Mouse (Mus musculus): ENCODE data around the gene Kirrel.

DNA sequence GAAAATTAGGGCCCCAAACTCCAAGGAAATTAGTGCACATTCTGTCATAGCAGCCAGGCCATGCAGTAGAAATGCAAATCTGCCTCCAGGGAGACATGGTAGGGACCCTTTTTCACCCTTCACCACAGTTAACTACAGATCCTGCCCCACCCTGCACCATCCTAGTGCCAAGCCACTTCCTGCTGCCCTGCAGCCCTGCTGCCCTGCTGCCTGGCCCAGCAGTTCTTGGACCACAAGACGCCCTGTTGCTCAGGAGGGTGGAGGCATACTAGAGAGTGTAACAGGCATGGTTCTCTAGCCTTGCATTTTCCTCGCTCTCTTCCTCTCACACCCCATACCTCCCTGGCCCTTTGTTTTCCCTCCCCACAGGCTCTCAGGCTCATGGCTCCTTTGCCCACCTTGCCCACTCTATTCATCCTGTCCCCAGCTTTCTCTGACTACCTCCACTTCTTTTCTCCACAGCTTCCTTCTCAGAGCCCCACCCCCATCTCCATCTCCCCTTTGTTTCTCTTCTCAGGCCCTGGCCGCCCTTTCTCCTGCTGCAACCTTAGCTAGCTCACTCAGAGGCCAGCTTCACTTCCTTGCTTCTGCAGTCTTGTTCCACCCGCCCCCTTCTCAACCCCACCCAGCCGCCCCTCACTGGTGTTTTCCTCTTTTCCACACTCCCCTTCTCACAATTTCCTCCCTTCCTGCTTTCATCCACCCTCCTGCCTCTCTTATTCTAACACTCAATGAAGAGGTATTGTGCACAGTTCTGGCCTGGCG lies 29.9 kb downstream of the Kirrel start:
- TF ChIP-seq POLR2A (IDR thresholded peaks at IDR 0.05; ENCODE audit: borderline replicate concordance, control insufficient read depth, low read depth, low read length) (no peak), CTCF (IDR thresholded peaks at IDR 0.05; ENCODE audit: control insufficient read depth, insufficient read depth, low read length) (no peak)

All from bone marrow, adult 2 months (tissue).